ENCODE assay signal across 9 mouse cellular contexts in genomic region chr4:136369727-136370126, GRCm38 (mm10). TPM values are rescaled to one million over a fixed set of nuclear protein-coding genes. Genes with fewer than 3 reads are reported as not detected.
DNase-seq lines count a peak whose midpoint lies in the region; ATAC-seq and TF ChIP-seq lines count a peak whose summit lies in the region.
"Had no signal": no experiment of that assay in that cellular context is flagged by ENCODE, and none has a peak within 500 bp of the region (broad histone marks: within the 10 kb centered on the region; RNA-seq: fewer than 3 reads in every experiment).

No protein-coding gene starts in this region.

- TF ChIP-seq CTCF in kidney, adult 2 months (conservative IDR thresholded peaks at IDR 0.05; ENCODE audit: insufficient read depth, insufficient read length, low read depth, low read length), result peak; percentile 21; the same call in 1 of the 2 replicates
- TF ChIP-seq CTCF in G1E (IDR thresholded peaks at IDR 0.05; ENCODE audit: low read depth, low read length), result peak; percentile 65

- WGBS in kidney, adult 2 months, result 3% methylated on average over 3 of the region's 3 CpGs
- 1% methylated on average over 3 of the region's 3 CpGs for WGBS in kidney, embryonic 14.5 days
- 2% methylated on average over 3 of the region's 3 CpGs for WGBS in limb, embryonic 10.5 days

- no peak for ATAC-seq in kidney, embryonic 14.5 days (ENCODE audit: low FRiP score, low TSS enrichment)
- ATAC-seq in G1E (ENCODE audit: extremely low read depth, insufficient number of reproducible peaks, low FRiP score, poor library complexity, severe bottlenecking), result no peak
- ATAC-seq in erythroblast, adult 5-6 weeks (replicated peaks; ENCODE audit: low FRiP score, poor library complexity, severe bottlenecking), result no peak

- H3K9ac ChIP-seq in kidney, embryonic 14.5 days (ENCODE audit: low read depth, low read length), result no peak overlapping the region

- H3K4me3 ChIP-seq in kidney, adult 2 months (ENCODE audit: insufficient read depth, low read depth, low read length), result no peak overlapping the region
- no peak overlapping the region for H3K4me3 ChIP-seq in kidney, embryonic 14.5 days (ENCODE audit: low read length)
- H3K4me3 ChIP-seq in G1E (ENCODE audit: low read depth, low read length), result no peak overlapping the region
- no peak overlapping the region for H3K4me3 ChIP-seq in limb, embryonic 10.5 days

- no peaks in the 10 kb centered on the region for H3K36me3 ChIP-seq in kidney, adult 2 months (ENCODE audit: control insufficient read depth, insufficient read depth, low read length)
- no peaks in the 10 kb centered on the region for H3K36me3 ChIP-seq in kidney, embryonic 14.5 days (ENCODE audit: control insufficient read depth, insufficient read depth, low read length)
- H3K36me3 ChIP-seq in G1E (replicated peaks), result no peaks in the 10 kb centered on the region
- H3K36me3 ChIP-seq in limb, embryonic 10.5 days, result no peaks in the 10 kb centered on the region

- TF ChIP-seq POLR2A in kidney, adult 2 months (IDR thresholded peaks at IDR 0.05; ENCODE audit: low read depth, low read length), result no peak

- H3K4me1 ChIP-seq in kidney, adult 2 months (ENCODE audit: control insufficient read depth, insufficient read depth, low read length), result no peaks in the 10 kb centered on the region
- 0 out of 2 replicates have a peak, but pooled peaks cover 5% of the 10 kb centered on the region for H3K4me1 ChIP-seq in kidney, embryonic 14.5 days (ENCODE audit: control insufficient read depth, insufficient read depth, low read length)
- no peaks in the 10 kb centered on the region for H3K4me1 ChIP-seq in G1E (ENCODE audit: insufficient read depth, low read depth, low read length)
- H3K4me1 ChIP-seq in limb, embryonic 10.5 days, result no peaks in the 10 kb centered on the region

- no peaks in the 10 kb centered on the region for H3K9me3 ChIP-seq in kidney, embryonic 14.5 days (ENCODE audit: control insufficient read depth, low read length)
- H3K9me3 ChIP-seq in G1E (replicated peaks), result no peaks in the 10 kb centered on the region
- H3K9me3 ChIP-seq in limb, embryonic 10.5 days (replicated peaks), result no peaks in the 10 kb centered on the region

- no peak overlapping the region for H3K27ac ChIP-seq in kidney, adult 2 months (ENCODE audit: insufficient read depth, low read depth, low read length)
- H3K27ac ChIP-seq in kidney, embryonic 14.5 days (ENCODE audit: low read depth, low read length), result no peak overlapping the region
- H3K27ac ChIP-seq in limb, embryonic 10.5 days, result no peak overlapping the region

- H3K27me3 ChIP-seq in kidney, adult 2 months (replicated peaks; ENCODE audit: control insufficient read depth, insufficient read depth, low read length), result no peaks in the 10 kb centered on the region
- no peaks in the 10 kb centered on the region for H3K27me3 ChIP-seq in kidney, embryonic 14.5 days (ENCODE audit: control insufficient read depth, insufficient read depth, low read length)
- peaks cover 22% of the 10 kb centered on the region for H3K27me3 ChIP-seq in G1E (ENCODE audit: insufficient read depth, low read length)
- H3K27me3 ChIP-seq in limb, embryonic 10.5 days (ENCODE audit: low read depth, poor library complexity, severe bottlenecking), result no peaks in the 10 kb centered on the region

- no peak overlapping the region for H3K4me2 ChIP-seq in kidney, embryonic 14.5 days (replicated peaks; ENCODE audit: low read depth, low read length)

- peak; percentile 69 for DNase-seq in kidney, adult 2 months
- peak; percentile 7 for DNase-seq in G1E (ENCODE audit: low spot score)
- peak; percentile 82 for DNase-seq in brain, adult 2 months (ENCODE audit: low read depth, low spot score)
- DNase-seq in frontal cortex, postnatal 36 days (ENCODE audit: low spot score in 2 of 2), result peak; percentile 40 to 75
- DNase-seq in limb, embryonic 10.5 days (ENCODE audit: low spot score), result peak; percentile 52
- DNase-seq in right cerebral cortex, postnatal 10 days (ENCODE audit: low spot score in 2 of 2), result peak; percentile 66 to 78

RNA-seq across cellular contexts. Expression of gene Htr1d, which starts 53.6 kb away (rescaled TPM):
- not detected in 2 replicates for polyA plus RNA-seq in kidney, adult 2 months (2012; rRNA removed)
- 0.47 and 0.60 TPM in 2 replicates for polyA plus RNA-seq in kidney, embryonic 14.5 days (2014; fragmentation: Nextera tagmentation; extraction: Ambion mirVana)
- total RNA-seq in G1E (2014; fragmentation: Nextera tagmentation) (not detected in 2 replicates), G1E (2017) (0.05 and 0.06 TPM in 2 replicates)
- polyA plus RNA-seq in G1E (2012), result not detected in 2 replicates
- polyA plus RNA-seq in limb, embryonic 10.5 days (2016; fragmentation: Nextera tagmentation; extraction: Ambion mirVana), result 0.30 TPM in 1 of 2 replicates, not detected in the other
- total RNA-seq in erythroblast, adult 5-6 weeks (2015; ENCODE audit: low replicate concordance), result not detected in 2 replicates
- total RNA-seq in erythroblast, adult 5-6 weeks (2017; ENCODE audit: low replicate concordance), result not detected in 2 replicates
- total RNA-seq: neutrophil, adult 5-6 weeks had no signal

RNA-seq across cellular contexts. Expression of gene Hnrnpr, which starts 59.0 kb away (rescaled TPM):
- polyA plus RNA-seq in kidney, adult 2 months (2012; rRNA removed), result 9.9 and 14.0 TPM in 2 replicates
- polyA plus RNA-seq in kidney, embryonic 14.5 days (2014; fragmentation: Nextera tagmentation; extraction: Ambion mirVana), result 115 and 180 TPM in 2 replicates
- 100 and 126 TPM in 2 replicates for total RNA-seq in G1E (2014; fragmentation: Nextera tagmentation)
- 161 and 187 TPM in 2 replicates for total RNA-seq in G1E (2017)
- polyA plus RNA-seq in G1E (2012), result 66.7 and 77.7 TPM in 2 replicates
- 219 and 255 TPM in 2 replicates for polyA plus RNA-seq in limb, embryonic 10.5 days (2016; fragmentation: Nextera tagmentation; extraction: Ambion mirVana)
- total RNA-seq in erythroblast, adult 5-6 weeks (2015; ENCODE audit: low replicate concordance), result 41.1 and 67.9 TPM in 2 replicates
- 112 and 119 TPM in 2 replicates for total RNA-seq in erythroblast, adult 5-6 weeks (2017; ENCODE audit: low replicate concordance)

Comparison
In these comparisons a context has a peak if more than half of its experiments do, and no peak if none do; other contexts are left out.
1. DNase-seq: peak in every context shown above with its lines; median percentile 82 in brain, adult 2 months; 72 in right cerebral cortex, postnatal 10 days; 69 in kidney, adult 2 months; 58 in frontal cortex, postnatal 36 days; 52 in limb, embryonic 10.5 days; 7 in G1E.